Mouse (Mus musculus): ENCODE results near the gene Dguok. TPM values are rescaled to one million over a fixed set of nuclear protein-coding genes. Genes with fewer than 3 reads are reported as not detected.

Gene Dguok
- total and polyA plus RNA-seq, 2 experiments from 2014 or later, result 35.3 to 52.1 TPM

DNA sequence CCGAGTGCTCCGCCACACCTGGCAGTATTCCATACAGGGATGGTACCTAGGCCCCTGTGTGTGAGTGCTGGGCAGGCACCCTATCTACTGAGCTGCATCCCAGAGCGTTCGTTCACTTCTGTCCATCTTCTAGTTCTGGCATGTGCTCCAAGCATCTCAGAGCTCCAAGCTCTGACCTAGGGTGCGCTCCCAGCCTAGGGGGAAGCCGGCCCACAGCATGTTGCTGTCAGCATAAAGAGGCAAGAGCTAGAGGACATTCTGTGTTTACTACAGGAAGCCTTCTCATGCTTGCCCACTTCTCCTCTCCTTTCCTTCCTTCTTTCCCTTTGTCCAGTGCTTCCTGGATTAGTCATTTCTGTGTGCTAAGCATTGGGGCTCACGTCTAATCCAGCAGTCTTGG is 31.3 kb downstream of the Dguok start:
- ATAC-seq (no peak), DNase-seq (no peak)
- no peak overlapping the region for H3K9ac ChIP-seq
- H3K4me3 ChIP-seq (ENCODE audit: low read depth, low read length), result no peak overlapping the region
- no peaks in the 10 kb centered on the region for H3K27me3 ChIP-seq (ENCODE audit: insufficient read depth, low read length)
- H3K4me1 ChIP-seq (ENCODE audit: insufficient read depth), result no peaks in the 10 kb centered on the region
- 74% methylated on average over 7 of the region's 7 CpGs for WGBS
- no peaks in the 10 kb centered on the region for H3K9me3 ChIP-seq (ENCODE audit: low read length)
- TF ChIP-seq CTCF (IDR thresholded peaks at IDR 0.05; ENCODE audit: low read depth), result no peak
- H3K4me2 ChIP-seq (ENCODE audit: low read depth), result no peak overlapping the region
- H3K36me3 ChIP-seq (ENCODE audit: insufficient read depth), result peaks cover 10% of the 10 kb centered on the region
- no peak overlapping the region for H3K27ac ChIP-seq (ENCODE audit: low read depth, low read length)

DNA sequence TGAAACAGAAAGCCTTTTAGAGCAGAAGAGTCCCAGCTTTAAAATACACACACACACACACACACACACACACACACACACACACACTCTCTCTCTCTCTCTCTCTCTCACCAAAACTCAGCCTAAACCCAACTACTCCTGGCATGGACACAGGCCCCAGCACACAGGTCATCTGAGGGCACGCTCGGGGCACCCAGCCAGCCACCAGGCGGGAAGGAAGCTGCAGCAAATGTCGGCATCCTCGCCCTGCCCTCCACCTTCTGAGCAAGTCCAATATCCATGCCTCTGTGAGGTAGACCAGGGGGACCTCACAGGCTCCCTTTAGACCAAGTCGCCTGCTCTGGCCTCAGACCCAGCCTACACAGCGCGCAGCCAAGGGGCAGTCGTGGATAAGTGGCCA is 33.5 kb downstream of the Dguok start:
- no peak for DNase-seq
- no peak for ATAC-seq
- 79% methylated on average over 9 of the region's 9 CpGs for WGBS

DNA sequence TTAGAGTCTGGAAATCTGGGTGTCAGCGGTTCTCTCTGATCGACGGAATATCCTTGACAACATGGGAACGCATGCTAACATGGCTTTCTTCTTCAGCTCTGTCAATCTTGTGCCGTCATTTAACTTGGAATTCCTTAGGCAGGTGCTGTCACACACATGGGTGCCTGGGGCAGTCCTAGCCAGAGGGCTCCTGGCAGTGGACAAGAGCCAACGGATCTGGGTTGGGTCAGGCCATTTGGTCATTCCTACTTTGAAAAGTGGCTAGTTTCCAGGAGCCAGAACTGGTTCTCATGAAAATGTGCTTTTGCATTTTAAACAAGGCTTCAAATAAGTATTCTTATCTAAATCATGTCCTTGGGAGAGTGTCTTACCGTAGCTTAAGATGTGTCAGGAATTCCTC is 35.0 kb downstream of the Dguok start:
- H3K4me2 ChIP-seq (ENCODE audit: low read depth), result no peak overlapping the region
- H3K36me3 ChIP-seq (ENCODE audit: insufficient read depth), result no peaks in the 10 kb centered on the region
- DNase-seq (no peak), ATAC-seq (no peak)
- no peak overlapping the region for H3K27ac ChIP-seq (ENCODE audit: low read depth, low read length)
- H3K9me3 ChIP-seq (ENCODE audit: low read length), result no peaks in the 10 kb centered on the region
- H3K9ac ChIP-seq, result no peak overlapping the region
- no peak for TF ChIP-seq CTCF (IDR thresholded peaks at IDR 0.05; ENCODE audit: low read depth)
- no peaks in the 10 kb centered on the region for H3K27me3 ChIP-seq (ENCODE audit: insufficient read depth, low read length)
- no peak overlapping the region for H3K4me3 ChIP-seq (ENCODE audit: low read depth, low read length)
- H3K4me1 ChIP-seq (ENCODE audit: insufficient read depth), result no peaks in the 10 kb centered on the region
- 88% methylated on average over 7 of the region's 7 CpGs for WGBS

More for the DNA sequence above, 33.5 kb downstream of the Dguok start:
- Histone ChIP-seq H3K9me3 (ENCODE audit: low read length) (no peaks in the 10 kb centered on the region), H3K4me2 (ENCODE audit: low read depth) (no peak overlapping the region), H3K36me3 (ENCODE audit: insufficient read depth) (no peaks in the 10 kb centered on the region), H3K9ac (no peak overlapping the region), H3K4me1 (ENCODE audit: insufficient read depth) (no peaks in the 10 kb centered on the region), H3K27me3 (ENCODE audit: insufficient read depth, low read length) (no peaks in the 10 kb centered on the region), H3K4me3 (ENCODE audit: low read depth, low read length) (no peak overlapping the region), H3K27ac (ENCODE audit: low read depth, low read length) (no peak overlapping the region)
- no peak for TF ChIP-seq CTCF (IDR thresholded peaks at IDR 0.05; ENCODE audit: low read depth)

DNA sequence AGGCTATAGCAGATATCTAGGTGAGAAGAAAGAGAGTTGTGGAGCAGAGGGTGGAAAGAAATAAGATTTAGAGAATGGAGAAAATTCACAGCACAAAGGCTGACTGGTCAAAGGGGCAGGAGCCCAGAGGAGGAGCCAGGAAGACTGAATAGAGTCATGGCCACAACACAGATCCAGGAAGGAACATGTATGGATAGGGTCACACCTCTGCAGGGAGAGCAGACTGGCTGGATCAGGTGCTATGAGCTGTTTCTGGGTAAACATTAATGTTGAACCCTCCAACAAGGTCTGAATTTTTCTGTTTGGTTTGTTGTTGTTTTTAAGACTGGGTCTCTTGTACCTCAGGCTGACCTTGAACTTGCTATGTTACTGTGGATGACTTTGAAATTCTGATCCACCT is 42.8 kb downstream of the Dguok start:
- no peak for DNase-seq
- TF ChIP-seq CTCF (IDR thresholded peaks at IDR 0.05; ENCODE audit: low read depth), result no peak

DNA sequence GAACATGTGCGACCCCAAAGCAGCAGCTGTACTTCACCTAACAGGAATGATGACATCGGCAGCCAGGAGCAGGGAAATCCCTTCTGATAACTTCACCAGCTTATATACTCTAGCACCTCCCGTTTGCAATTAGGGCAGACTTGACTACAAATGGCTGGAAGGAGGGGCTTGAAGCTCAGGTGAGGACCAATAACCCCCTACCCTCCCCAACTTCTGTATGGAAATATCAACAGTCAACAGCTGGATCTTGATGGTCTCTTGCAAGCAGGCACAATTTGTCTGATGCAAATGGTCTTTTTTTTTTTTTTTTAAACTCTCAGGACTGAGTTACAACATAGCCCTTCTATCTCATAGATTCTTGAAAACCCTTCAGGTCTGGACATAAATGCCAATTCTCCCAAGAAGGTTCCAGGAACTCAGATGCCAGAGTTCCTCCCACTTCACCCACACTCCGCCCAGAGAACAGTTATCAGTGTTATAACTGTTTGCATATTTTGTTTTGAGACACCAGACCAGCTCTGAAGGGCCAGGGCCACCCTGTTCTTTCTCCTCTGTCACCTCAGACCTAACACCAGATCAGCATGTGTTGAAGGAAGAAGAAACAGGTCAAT is 47.6 kb downstream of the Dguok start, which contains the start of gene Tet3:
Tet3 (minus strand) TSS at position 51 of the 611 bp plus-strand sequence.
- Histone ChIP-seq H3K27ac (ENCODE audit: low read depth, low read length) (no peak within 1 kb of the TSS), H3K36me3 (ENCODE audit: insufficient read depth) (no peaks in the 10 kb centered on the region), H3K9ac (no peak within 1 kb of the TSS), H3K4me1 (ENCODE audit: insufficient read depth) (peaks cover 12% of the 10 kb centered on the region), H3K27me3 (ENCODE audit: insufficient read depth, low read length) (no peaks in the 10 kb centered on the region), H3K4me2 (ENCODE audit: low read depth) (no peak within 1 kb of the TSS), H3K9me3 (ENCODE audit: low read length) (no peaks in the 10 kb centered on the region), H3K4me3 (ENCODE audit: low read depth, low read length) (no peak within 1 kb of the TSS)
- TF ChIP-seq CTCF (IDR thresholded peaks at IDR 0.05; ENCODE audit: low read depth), result no peak
- ATAC-seq (no peak), DNase-seq (no peak)
- WGBS, result 87% methylated on average over 4 of the region's 4 CpGs

More for the DNA sequence above, 42.8 kb downstream of the Dguok start:
- H3K9ac ChIP-seq, result no peak overlapping the region
- H3K4me3 ChIP-seq (ENCODE audit: low read depth, low read length), result no peak overlapping the region
- no peaks in the 10 kb centered on the region for H3K4me1 ChIP-seq (ENCODE audit: insufficient read depth)
- H3K27ac ChIP-seq (ENCODE audit: low read depth, low read length), result no peak overlapping the region
- H3K4me2 ChIP-seq (ENCODE audit: low read depth), result no peak overlapping the region
- no peaks in the 10 kb centered on the region for H3K36me3 ChIP-seq (ENCODE audit: insufficient read depth)
- no peaks in the 10 kb centered on the region for H3K27me3 ChIP-seq (ENCODE audit: insufficient read depth, low read length)
- H3K9me3 ChIP-seq (ENCODE audit: low read length), result no peaks in the 10 kb centered on the region
- ATAC-seq, result no peak

DNA sequence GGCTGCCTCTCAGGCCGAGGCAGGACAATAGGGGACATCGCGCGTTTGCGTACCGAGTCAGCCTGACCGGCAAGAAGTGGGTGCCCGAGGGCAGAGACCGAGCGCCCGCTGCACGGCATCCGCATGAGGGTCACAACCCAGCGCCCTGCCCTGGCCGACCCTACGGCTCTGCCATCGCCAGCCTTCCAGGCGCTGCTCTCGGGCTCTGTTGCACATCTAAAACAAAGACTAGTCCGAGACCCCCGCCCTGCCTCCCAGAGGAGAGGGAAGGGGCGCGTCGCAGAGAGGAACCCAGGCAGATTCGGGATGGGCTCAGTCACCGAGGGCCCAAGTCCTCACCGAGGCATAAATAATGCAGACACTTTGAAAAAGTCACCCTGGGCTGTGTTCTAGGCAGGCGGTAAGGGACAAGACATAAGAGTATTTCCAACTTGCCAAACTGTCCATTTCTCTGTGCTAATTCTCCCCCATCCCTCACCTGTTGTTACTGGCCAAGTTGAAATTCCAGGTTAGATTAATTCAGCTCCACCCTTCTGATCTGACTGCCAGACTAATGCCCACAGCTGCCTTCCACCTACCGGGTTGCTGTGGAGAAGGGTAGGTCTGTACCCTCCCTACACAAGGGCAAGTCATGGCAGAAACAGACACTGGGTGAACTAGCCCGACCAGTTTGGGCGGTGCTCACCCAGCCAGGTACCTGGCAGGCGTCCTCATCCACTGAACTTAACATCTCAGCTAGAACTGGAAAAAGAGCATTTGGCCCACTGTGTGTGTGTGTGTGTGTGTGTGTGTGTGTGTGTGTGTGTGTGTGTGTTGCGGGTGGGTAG is 49.6 kb downstream of the Dguok start:
- no peaks in the 10 kb centered on the region for H3K36me3 ChIP-seq (ENCODE audit: insufficient read depth)
- whole genome bisulfite sequencing, result 5% methylated on average over 33 of the region's 33 CpGs
- H3K9ac ChIP-seq, result peak overlapping the region; percentile 87
- H3K9me3 ChIP-seq (ENCODE audit: low read length), result no peaks in the 10 kb centered on the region
- H3K4me3 ChIP-seq (ENCODE audit: low read depth, low read length), result peak overlapping the region; percentile 79
- peaks cover 27% of the 10 kb centered on the region for H3K4me1 ChIP-seq (ENCODE audit: insufficient read depth)
- peak overlapping the region; percentile 95 for H3K27ac ChIP-seq (ENCODE audit: low read depth, low read length)
- no peak for TF ChIP-seq CTCF (IDR thresholded peaks at IDR 0.05; ENCODE audit: low read depth)
- peak overlapping the region; percentile 95 for H3K4me2 ChIP-seq (ENCODE audit: low read depth)
- ATAC-seq, result peak; percentile 39
- H3K27me3 ChIP-seq (ENCODE audit: insufficient read depth, low read length), result no peaks in the 10 kb centered on the region
- DNase-seq, result no peak

Data from forebrain, postnatal 0 days (tissue).